Mouse (Mus musculus): ENCODE data around the gene Ubr1. TPM values are rescaled to one million over a fixed set of nuclear protein-coding genes. Genes with fewer than 3 reads are reported as not detected.

The Ubr1 gene
- total RNA-seq, 2 experiments from 2014 or later: 44.7 to 48.0 TPM

DNA sequence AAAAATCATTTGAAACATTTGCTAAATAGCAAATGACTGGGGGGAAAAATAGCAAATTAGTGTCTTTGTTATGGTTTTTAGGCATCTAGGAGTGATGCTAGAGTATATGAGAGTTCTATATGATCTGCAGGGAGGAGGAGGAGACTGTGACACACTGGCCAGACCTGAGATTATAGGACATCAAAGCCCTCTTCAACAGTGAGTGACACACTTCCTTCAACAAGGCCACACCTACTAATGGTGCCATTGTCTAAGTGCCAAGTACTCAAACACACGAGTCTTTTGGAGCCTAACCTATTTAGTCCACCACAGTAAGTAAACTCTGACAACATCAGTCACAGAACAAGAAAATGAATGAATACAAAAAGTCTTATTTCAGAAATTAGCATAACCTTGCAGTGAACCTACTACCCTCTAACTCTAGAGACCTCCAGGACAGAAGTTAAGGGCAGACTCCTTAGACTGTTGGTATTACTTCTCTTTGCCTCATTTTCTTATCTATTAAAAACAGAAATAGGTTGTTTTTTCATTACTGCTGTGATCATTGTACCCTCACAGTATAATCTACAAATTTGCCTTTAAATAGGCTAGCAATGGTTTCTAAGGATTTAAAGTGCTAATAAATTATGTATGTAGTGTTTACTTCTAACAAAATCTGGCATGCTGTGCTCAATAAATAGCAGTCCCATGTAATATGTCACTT lies 143.4 kb downstream of the Ubr1 start:
- TF ChIP-seq CTCF (conservative IDR thresholded peaks at IDR 0.05): no peak
- DNase-seq (ENCODE audit: low spot score in 2 of 2): no peak
- H3K4me3 ChIP-seq: no peak overlapping the region
- no peak overlapping the region for H3K27ac ChIP-seq

Small RNAs within 50 kb of the gene (microRNA-seq; reads per million reads assigned to microRNA genes)
- gene Gm44325: 0 reads per million in 2 experiments

Other genes starting within 250 kb of the Ubr1 start
- 10 to 100 TPM; 24.0 to 38.2 TPM for gene Cdan1, start 120.6 kb downstream of the Ubr1 start, total RNA-seq (2021)
- 10 to 100 TPM; 70.6 to 71.4 TPM for gene Ttbk2, start 120.1 kb downstream of the Ubr1 start, total RNA-seq (2021)
- gene Tmem62, start 6.3 kb upstream of the Ubr1 start, total RNA-seq (2021): 10 to 100 TPM; 26.2 to 26.6 TPM
- 10 to 100 TPM; 57.8 to 58.8 TPM for gene Ccndbp1, start 37.7 kb upstream of the Ubr1 start, total RNA-seq (2021)
- not detected for gene Epb42, start 66.4 kb upstream of the Ubr1 start, total RNA-seq (2021)
- gene Tgm5, start 115.1 kb upstream of the Ubr1 start, total RNA-seq (2021): not detected
- under 1 TPM in 1 of 2 experiments, not detected in 1; 0.33 TPM for gene Tgm7, start 139.1 kb upstream of the Ubr1 start, total RNA-seq (2021)
- gene Adal, start 169.7 kb upstream of the Ubr1 start, total RNA-seq (2021): 10 to 100 TPM; 17.6 to 17.9 TPM
- 1 to 10 TPM; 8.3 to 9.6 TPM for gene Lcmt2, start 169.9 kb upstream of the Ubr1 start, total RNA-seq (2021)
- gene Tubgcp4, start 199.9 kb upstream of the Ubr1 start, total RNA-seq (2021): 10 to 100 TPM; 39.0 to 42.3 TPM
- 1 to 10 TPM; 5.0 to 6.6 TPM for gene Zscan29, start 200.4 kb upstream of the Ubr1 start, total RNA-seq (2021)